Mouse (Mus musculus) forebrain, postnatal 0 days (tissue): Measurements from ENCODE around the gene Nup85. TPM values are rescaled to one million over a fixed set of nuclear protein-coding genes. Genes with fewer than 3 reads are reported as not detected.
A peak's percentile ranks its signal among the peaks of the same experiment; 100 is the strongest.

ENCODE experiments used
- ATAC-seq: fragments of 200-750 bp; cut with Nextera tagmentation; 2 replicates; pipeline ENCODE4 v1.8.0; 2017; ENCODE audit warnings: mild to moderate bottlenecking, moderate library complexity
- DNase-seq: peaks from one replicate; pipeline ENCODE4 v3.0.0-alpha.2; 2015
- H3K27ac ChIP-seq: fragments of 300-500 bp; sonication (generic); 2 replicates; pipeline ENCODE4 v1.5.1; 2014; ENCODE audit warnings: low read depth, mild to moderate bottlenecking, antibody characterized with exemption, low read length, moderate library complexity, mixed read lengths
- H3K27me3 ChIP-seq: fragments of 300-500 bp; sonication (generic); 2 replicates; pipeline ENCODE4 v1.6.1; 2014; ENCODE audit warnings: mild to moderate bottlenecking, low read length, mixed read lengths; ENCODE audit not compliant: insufficient read depth
- H3K36me3 ChIP-seq: fragments of 300-500 bp; sonication (generic); 2 replicates; pipeline ENCODE4 v1.6.1; 2014; ENCODE audit warnings: mild to moderate bottlenecking, moderate library complexity; ENCODE audit not compliant: insufficient read depth
- H3K4me1 ChIP-seq: fragments of 300-500 bp; sonication (generic); 2 replicates; pipeline ENCODE4 v1.6.1; 2014; ENCODE audit warnings: antibody characterized with exemption; ENCODE audit not compliant: insufficient read depth
- H3K4me2 ChIP-seq: fragments of 300-500 bp; sonication (generic); 2 replicates; pipeline ENCODE4 v1.6.1; 2014; ENCODE audit warnings: low read depth, mild to moderate bottlenecking, moderate library complexity
- H3K4me3 ChIP-seq: fragments of 300-500 bp; sonication (generic); 2 replicates; pipeline ENCODE4 v1.5.1; 2014; ENCODE audit warnings: low read depth, low read length, mixed read lengths
- H3K9ac ChIP-seq: fragments of 300-500 bp; sonication (generic); 2 replicates; pipeline ENCODE4 v1.6.1; 2014; ENCODE audit warnings: mild to moderate bottlenecking
- H3K9me3 ChIP-seq: fragments of 300-500 bp; sonication (generic); 2 replicates; pipeline ENCODE4 v1.6.1; 2016; ENCODE audit warnings: low read length
- CTCF ChIP-seq: sonication (generic); IDR thresholded peaks from 2 replicates; pipeline ENCODE4 v1.5.1; 2016; ENCODE audit warnings: antibody characterized with exemption, control low read depth, low read depth
- WGBS: fragments of 180-500 bp; shearing (Covaris S2); extraction: QIAGEN DNeasy Blood & Tissue Kit; methylation state at CpG from one replicate; pipeline ENCODE4 v1.1.7; 2014; 5-methylcytosine and 5-hydroxymethylcytosine counted together
- polyA plus RNA-seq: library from polyadenylated mRNA; unstranded; fragments of >200 nt; fragmentation: Nextera tagmentation; extraction: Ambion mirVana; gene quantifications from 2 replicates; pipeline ENCODE4 v1.2.1, GENCODE M21; 2015
- total RNA-seq: library from RNA; depleted of rRNA; stranded (reverse); fragments of >200 nt; gene quantifications from 2 replicates; pipeline ENCODE4 v1.2.3, GENCODE M21; 2014; rRNA removed

The Nup85 gene
- 62.6 and 90.3 TPM in 2 replicates for total RNA-seq
- polyA plus RNA-seq = 66.2 and 78.7 TPM in 2 replicates

GRCm38 (mm10) chr11:115564064-115564809, at the start of gene Nup85:
Nup85 (plus strand) TSS chr11:115564434.
- no peak; the same call in 1 of the 2 replicates for TF ChIP-seq CTCF
- 0 out of 2 replicates have a peak, but pooled peaks cover 7% of the 10 kb centered on the region for H3K4me1 ChIP-seq
- peak within 1 kb of the TSS; percentile 63 for H3K4me2 ChIP-seq
- H3K9ac ChIP-seq = peak within 1 kb of the TSS; percentile 69
- WGBS = under 1% methylated on average over 42 of the region's 42 CpGs
- H3K27me3 ChIP-seq = no peaks in the 10 kb centered on the region
- H3K9me3 ChIP-seq = no peaks in the 10 kb centered on the region
- DNase-seq (peak; percentile 99), ATAC-seq (peak; percentile 94)
- peak within 1 kb of the TSS; percentile 73 for H3K4me3 ChIP-seq
- H3K27ac ChIP-seq = peak within 1 kb of the TSS; percentile 76
- H3K36me3 ChIP-seq = peaks cover 23% of the 10 kb centered on the region

GRCm38 (mm10) chr11:115515021-115515420, 49.2 kb upstream of the Nup85 start:
- WGBS = 69% methylated on average over 6 of the region's 6 CpGs
- H3K36me3 ChIP-seq = no peaks in the 10 kb centered on the region
- DNase-seq (no peak), ATAC-seq (no peak)
- no peak overlapping the region for H3K9ac ChIP-seq
- no peak overlapping the region for H3K4me3 ChIP-seq
- no peak overlapping the region for H3K27ac ChIP-seq
- H3K4me1 ChIP-seq = peaks cover 12% of the 10 kb centered on the region
- H3K27me3 ChIP-seq = no peaks in the 10 kb centered on the region
- no peaks in the 10 kb centered on the region for H3K9me3 ChIP-seq
- H3K4me2 ChIP-seq = no peak overlapping the region
- no peak for TF ChIP-seq CTCF

GRCm38 (mm10) chr11:115516942-115517341, 47.3 kb upstream of the Nup85 start:
- H3K4me2 ChIP-seq = no peak overlapping the region
- no peaks in the 10 kb centered on the region for H3K4me1 ChIP-seq
- H3K36me3 ChIP-seq = 0 out of 2 replicates have a peak, but pooled peaks cover 4% of the 10 kb centered on the region
- DNase-seq (no peak), ATAC-seq (no peak)
- WGBS = 81% methylated on average over 5 of the region's 5 CpGs
- H3K9ac ChIP-seq = no peak overlapping the region
- no peaks in the 10 kb centered on the region for H3K9me3 ChIP-seq
- H3K4me3 ChIP-seq = no peak overlapping the region
- no peak for TF ChIP-seq CTCF
- no peak overlapping the region for H3K27ac ChIP-seq
- H3K27me3 ChIP-seq = no peaks in the 10 kb centered on the region

GRCm38 (mm10) chr11:115518693-115519092, 45.5 kb upstream of the Nup85 start:
- DNase-seq = no peak
- Histone ChIP-seq H3K4me1 (no peaks in the 10 kb centered on the region), H3K36me3 (peaks cover 12% of the 10 kb centered on the region; the same call in 1 of the 2 replicates), H3K27me3 (no peaks in the 10 kb centered on the region), H3K27ac (no peak overlapping the region), H3K4me2 (no peak overlapping the region), H3K9me3 (no peaks in the 10 kb centered on the region), H3K4me3 (no peak overlapping the region), H3K9ac (no peak overlapping the region)
- WGBS = 67% methylated on average over 9 of the region's 9 CpGs
- ATAC-seq = no peak
- TF ChIP-seq CTCF = no peak

GRCm38 (mm10) chr11:115519581-115519980, 44.7 kb upstream of the Nup85 start:
- no peak overlapping the region for H3K27ac ChIP-seq
- no peak overlapping the region for H3K4me2 ChIP-seq
- no peaks in the 10 kb centered on the region for H3K27me3 ChIP-seq
- ATAC-seq (no peak), DNase-seq (no peak)
- H3K36me3 ChIP-seq = peaks cover 20% of the 10 kb centered on the region
- no peak overlapping the region for H3K9ac ChIP-seq
- H3K4me1 ChIP-seq = no peaks in the 10 kb centered on the region
- TF ChIP-seq CTCF = no peak
- H3K9me3 ChIP-seq = no peaks in the 10 kb centered on the region
- WGBS = 90% methylated on average over 3 of the region's 3 CpGs
- no peak overlapping the region for H3K4me3 ChIP-seq

- WGBS = 51% methylated on average over 2 of the region's 2 CpGs
- Histone ChIP-seq H3K4me2 (no peak overlapping the region), H3K27me3 (no peaks in the 10 kb centered on the region), H3K9ac (no peak overlapping the region), H3K9me3 (no peaks in the 10 kb centered on the region), H3K36me3 (peaks cover 26% of the 10 kb centered on the region), H3K27ac (no peak overlapping the region), H3K4me3 (no peak overlapping the region), H3K4me1 (no peaks in the 10 kb centered on the region)
- no peak for TF ChIP-seq CTCF
- DNase-seq (no peak), ATAC-seq (no peak)
Measured at GRCm38 (mm10) chr11:115520218-115520617, 44.0 kb upstream of the Nup85 start.

- Histone ChIP-seq H3K36me3 (peaks cover 30% of the 10 kb centered on the region), H3K27me3 (no peaks in the 10 kb centered on the region), H3K27ac (no peak overlapping the region), H3K4me2 (no peak overlapping the region), H3K9me3 (no peaks in the 10 kb centered on the region), H3K9ac (no peak overlapping the region), H3K4me3 (no peak overlapping the region), H3K4me1 (no peaks in the 10 kb centered on the region)
- no peak for TF ChIP-seq CTCF
- ATAC-seq (no peak), DNase-seq (no peak)
- 87% methylated on average over 4 of the region's 4 CpGs for WGBS
Measured at GRCm38 (mm10) chr11:115521080-115521479, 43.2 kb upstream of the Nup85 start.
